Mouse (Mus musculus) lung, adult 2 months (tissue): ENCODE data around the gene Draxin.
"Not testable (repeated sequence)": the region's sequence is repeated elsewhere in the genome, so short reads cannot be mapped to it uniquely, and the experiment has no call there.

Experiments used
- CTCF ChIP-seq: fragments of 200-500 bp; IDR thresholded peaks from 2 replicates; pipeline ENCODE4 v1.5.1; 2011; ENCODE audit warnings: mild to moderate bottlenecking, low read length, control low read depth; ENCODE audit not compliant: insufficient read depth
- POLR2A ChIP-seq: fragments of 200-500 bp; IDR thresholded peaks from 2 replicates; pipeline ENCODE4 v1.6.1; 2011; ENCODE audit warnings: low read depth, mild to moderate bottlenecking, control low read depth, low read length, borderline replicate concordance; ENCODE audit errors: extremely low read depth

- not testable (repeated sequence) for TF ChIP-seq CTCF, POLR2A
Measured at GRCm38 (mm10) chr4:148119578-148119977, 10.9 kb downstream of the Draxin start.
